Mouse (Mus musculus): ENCODE results near the gene Ccl27a. TPM values are rescaled to one million over a fixed set of nuclear protein-coding genes. Genes with fewer than 3 reads are reported as not detected.
"Not testable (repeated sequence)": the region's sequence is repeated elsewhere in the genome, so short reads cannot be mapped to it uniquely, and the experiment has no call there.

The Ccl27a gene
- total RNA-seq (2021) = 100 to 1,000 TPM; 118 to 125 TPM
- long read RNA-seq, experiment 1, transcript Ccl27a-216 (2 exons, 614 nt) = major isoform, 14 of 62 reads
- long read RNA-seq, experiment 1, transcript Ccl27a-206 (6 exons, 590 nt) = minor isoform, 11 of 62 reads
- long read RNA-seq, experiment 1, partial matches to known transcripts = 3 of 62 reads
- long read RNA-seq, experiment 1, other reads (novel, unspliced or antisense) = 23 of 62 reads
- long read RNA-seq, experiment 2, transcript Ccl27a-216 (2 exons, 614 nt) = minor isoform, 13 of 92 reads
- long read RNA-seq, experiment 2, transcript Ccl27a-206 (6 exons, 590 nt) = major isoform, 24 of 92 reads
- long read RNA-seq, experiment 2, transcript Ccl27a-202 (4 exons, 350 nt) = minor isoform, 6 of 92 reads
- long read RNA-seq, experiment 2, transcript Ccl27a-205 (5 exons, 841 nt) = minor isoform, 9 of 92 reads
- long read RNA-seq, experiment 2, partial matches to known transcripts = 5 of 92 reads
- long read RNA-seq, experiment 2, other reads (novel, unspliced or antisense) = 29 of 92 reads

- peak; percentile 62 to 87 for DNase-seq (ENCODE audit: low spot score in 2 of 2)
These were observed at the start of gene Ccl27a for GRCm38 (mm10) chr4:41774002-41774401. TSS of gene Ccl27a (minus strand) at chr4:41774247.

- DNase-seq (ENCODE audit: low spot score in 2 of 2) = not testable (repeated sequence)
These were observed 9.2 kb upstream of the Ccl27a start for GRCm38 (mm10) chr4:41783197-41783596.

- not testable (repeated sequence) for DNase-seq (ENCODE audit: low spot score in 2 of 2)
These were observed 8.7 kb upstream of the Ccl27a start for GRCm38 (mm10) chr4:41782711-41783110.

- DNase-seq (ENCODE audit: low spot score in 2 of 2) = not testable (repeated sequence)
These were observed 7.9 kb upstream of the Ccl27a start for GRCm38 (mm10) chr4:41781748-41782485.

- not testable (repeated sequence) for DNase-seq (ENCODE audit: low spot score in 2 of 2)
These were observed 7.2 kb upstream of the Ccl27a start for GRCm38 (mm10) chr4:41781271-41781670.

GRCm38 (mm10) chr4:41775840-41776239, 1.8 kb upstream of the Ccl27a start:
- DNase-seq (ENCODE audit: low spot score in 2 of 2) = not testable (repeated sequence)

GRCm38 (mm10) chr4:41774506-41774905, 459 bp upstream of the Ccl27a start:
- not testable (repeated sequence) for DNase-seq (ENCODE audit: low spot score in 2 of 2)

- not testable (repeated sequence) for DNase-seq (ENCODE audit: low spot score in 2 of 2)
These were observed 545 bp downstream of the Ccl27a start for GRCm38 (mm10) chr4:41773502-41773901.

GRCm38 (mm10) chr4:41772946-41773345, 1.1 kb downstream of the Ccl27a start:
- DNase-seq (ENCODE audit: low spot score in 2 of 2) = not testable (repeated sequence)

- not testable (repeated sequence) for DNase-seq (ENCODE audit: low spot score in 2 of 2)
These were observed 6.7 kb downstream of the Ccl27a start for GRCm38 (mm10) chr4:41767301-41767700.

- DNase-seq (ENCODE audit: low spot score in 2 of 2) = not testable (repeated sequence)
These were observed 10.9 kb downstream of the Ccl27a start for GRCm38 (mm10) chr4:41763176-41763575.

GRCm38 (mm10) chr4:41762688-41763114, 11.3 kb downstream of the Ccl27a start:
- DNase-seq (ENCODE audit: low spot score in 2 of 2) = peak; percentile 69

GRCm38 (mm10) chr4:41762099-41762687, 11.9 kb downstream of the Ccl27a start:
- no peak for DNase-seq (ENCODE audit: low spot score in 2 of 2)

GRCm38 (mm10) chr4:41761680-41762079, 12.4 kb downstream of the Ccl27a start:
- DNase-seq (ENCODE audit: low spot score in 2 of 2) = no peak

GRCm38 (mm10) chr4:41760911-41761310, 13.1 kb downstream of the Ccl27a start:
- DNase-seq (ENCODE audit: low spot score in 2 of 2) = no peak

- peak; percentile 62 to 78 for DNase-seq (ENCODE audit: low spot score in 2 of 2)
These were observed 13.7 kb downstream of the Ccl27a start for GRCm38 (mm10) chr4:41760288-41760721.

- DNase-seq (ENCODE audit: low spot score in 2 of 2) = no peak
These were observed 14.3 kb downstream of the Ccl27a start for GRCm38 (mm10) chr4:41759656-41760287.

- DNase-seq (ENCODE audit: low spot score in 2 of 2) = no peak
These were observed 14.8 kb downstream of the Ccl27a start for GRCm38 (mm10) chr4:41759206-41759605.

GRCm38 (mm10) chr4:41758701-41759100, 15.3 kb downstream of the Ccl27a start:
- DNase-seq (ENCODE audit: low spot score in 2 of 2) = no peak

GRCm38 (mm10) chr4:41758021-41758420, 16.0 kb downstream of the Ccl27a start:
- DNase-seq (ENCODE audit: low spot score in 2 of 2) = no peak

- DNase-seq (ENCODE audit: low spot score in 2 of 2) = no peak
These were observed 16.7 kb downstream of the Ccl27a start for GRCm38 (mm10) chr4:41757321-41757720.

Measured in layer of hippocampus, postnatal 14 days (tissue).